Mouse (Mus musculus) limb, embryonic 14.5 days (tissue): ENCODE measurements around the gene Rbm6. TPM values are rescaled to one million over a fixed set of nuclear protein-coding genes. Genes with fewer than 3 reads are reported as not detected.
A peak's percentile ranks its signal among the peaks of the same experiment; 100 is the strongest.

Experiments
- ATAC-seq: fragments of 200-750 bp; cut with Nextera tagmentation; 2 replicates; pipeline ENCODE4 v1.8.0; 2017; ENCODE audit warnings: low read depth, moderate number of reproducible peaks, moderate TSS enrichment; ENCODE audit not compliant: low FRiP score
- DNase-seq: peaks from one replicate; pipeline ENCODE4 v3.0.0-alpha.2; 2015; ENCODE audit warnings: low spot score
- H3K27ac ChIP-seq: fragments of 300-500 bp; sonication (generic); replicated peaks from 2 replicates; pipeline ENCODE4 v1.5.1; 2014; ENCODE audit warnings: low read depth, mild to moderate bottlenecking, low read length, moderate library complexity, mixed read lengths
- H3K27me3 ChIP-seq: fragments of 300-500 bp; sonication (generic); 2 replicates; pipeline ENCODE4 v1.6.1; 2014; ENCODE audit warnings: low read length, mixed read lengths; ENCODE audit not compliant: control insufficient read depth, insufficient read depth
- H3K36me3 ChIP-seq: fragments of 300-500 bp; sonication (generic); 2 replicates; pipeline ENCODE4 v1.6.1; 2014; ENCODE audit warnings: mild to moderate bottlenecking, low read length, moderate library complexity, mixed read lengths; ENCODE audit not compliant: control insufficient read depth, insufficient read depth
- H3K4me1 ChIP-seq: fragments of 300-500 bp; sonication (generic); 2 replicates; pipeline ENCODE4 v1.6.1; 2014; ENCODE audit warnings: antibody characterized with exemption, low read length, mixed read lengths; ENCODE audit not compliant: control insufficient read depth, insufficient read depth
- H3K4me2 ChIP-seq: fragments of 300-500 bp; sonication (generic); replicated peaks from 2 replicates; pipeline ENCODE4 v1.6.1; 2014; ENCODE audit warnings: low read depth, mild to moderate bottlenecking, low read length, moderate library complexity; ENCODE audit not compliant: severe bottlenecking
- H3K4me3 ChIP-seq: fragments of 300-500 bp; sonication (generic); replicated peaks from 2 replicates; pipeline ENCODE4 v1.5.1; 2014; ENCODE audit warnings: low read length
- H3K9ac ChIP-seq: fragments of 300-500 bp; sonication (generic); 2 replicates; pipeline ENCODE4 v1.6.1; 2014; ENCODE audit warnings: mild to moderate bottlenecking, low read depth, low read length, moderate library complexity; ENCODE audit not compliant: severe bottlenecking
- H3K9me3 ChIP-seq: fragments of 300-500 bp; sonication (generic); 2 replicates; pipeline ENCODE4 v1.6.1; 2016; ENCODE audit warnings: low read length; ENCODE audit not compliant: control insufficient read depth
- POLR2A ChIP-seq: fragments of 200-500 bp; IDR thresholded peaks from 2 replicates; pipeline ENCODE4 v1.8.0; 2012; ENCODE audit warnings: inconsistent platforms, mild to moderate bottlenecking, moderate library complexity, borderline replicate concordance; ENCODE audit not compliant: insufficient read depth, insufficient read length; ENCODE audit errors: extremely low read depth
- WGBS: fragments of 180-500 bp; shearing (Covaris S2); extraction: QIAGEN DNeasy Blood & Tissue Kit; methylation state at CpG from one replicate; pipeline ENCODE4 v1.1.7; 2014; 5-methylcytosine and 5-hydroxymethylcytosine counted together
- polyA plus RNA-seq, 2 experiments: library from polyadenylated mRNA; depleted of rRNA in 1 of 2; stranded (reverse) in 1 of 2; unstranded in 1 of 2; fragments of >200 nt; fragmentation: Nextera tagmentation in 1 of 2; extraction: Ambion mirVana in 1 of 2; gene quantifications; 2 replicates each; pipeline versions ENCODE4 v1.2.1 to v1.2.3; 2012 to 2014

Rbm6 gene
- polyA plus RNA-seq, 2 experiments, result 56.1 to 68.2 TPM

DNA sequence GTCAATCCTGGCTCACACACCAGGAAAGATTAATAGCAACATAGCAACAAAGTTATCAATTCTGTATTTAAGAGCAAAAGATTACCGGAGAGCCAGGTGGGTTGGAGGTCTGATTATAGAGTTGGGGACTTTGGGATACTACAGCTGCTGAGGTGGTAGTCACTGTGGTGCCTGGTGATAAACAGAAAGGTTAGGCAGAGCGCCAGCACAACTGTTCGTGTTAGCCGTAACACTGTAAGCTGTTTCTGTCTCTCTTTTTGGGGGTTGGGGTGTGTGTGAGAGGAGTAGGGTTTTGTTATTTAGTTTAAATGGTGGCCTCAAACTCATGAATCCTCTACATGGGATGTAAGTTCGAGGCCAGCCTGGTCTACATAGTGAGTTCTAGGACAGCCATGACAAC is 122.7 kb downstream of the Rbm6 start:
- 88% methylated on average over 5 of the region's 5 CpGs for WGBS
- Histone ChIP-seq H3K36me3 (peaks cover 95% of the 10 kb centered on the region), H3K9me3 (0 out of 2 replicates have a peak, but pooled peaks cover 3% of the 10 kb centered on the region), H3K9ac (no peak overlapping the region), H3K27ac (no peak overlapping the region), H3K4me2 (no peak overlapping the region), H3K27me3 (no peaks in the 10 kb centered on the region), H3K4me1 (no peaks in the 10 kb centered on the region), H3K4me3 (no peak overlapping the region)
- ATAC-seq, result no peak
- no peak for TF ChIP-seq POLR2A
- DNase-seq, result no peak

GRCm38 (mm10) chr9:107748063-107748462 is 125.0 kb downstream of the Rbm6 start:
- no peaks in the 10 kb centered on the region for H3K4me1 ChIP-seq
- H3K9me3 ChIP-seq, result 0 out of 2 replicates have a peak, but pooled peaks cover 3% of the 10 kb centered on the region
- no peak overlapping the region for H3K9ac ChIP-seq
- no peak overlapping the region for H3K4me3 ChIP-seq
- ATAC-seq, result no peak
- H3K27me3 ChIP-seq, result no peaks in the 10 kb centered on the region
- WGBS, result 99% methylated on average over 3 of the region's 3 CpGs
- H3K36me3 ChIP-seq, result peaks cover 97% of the 10 kb centered on the region
- TF ChIP-seq POLR2A, result no peak
- no peak overlapping the region for H3K4me2 ChIP-seq
- no peak overlapping the region for H3K27ac ChIP-seq
- no peak for DNase-seq

DNA sequence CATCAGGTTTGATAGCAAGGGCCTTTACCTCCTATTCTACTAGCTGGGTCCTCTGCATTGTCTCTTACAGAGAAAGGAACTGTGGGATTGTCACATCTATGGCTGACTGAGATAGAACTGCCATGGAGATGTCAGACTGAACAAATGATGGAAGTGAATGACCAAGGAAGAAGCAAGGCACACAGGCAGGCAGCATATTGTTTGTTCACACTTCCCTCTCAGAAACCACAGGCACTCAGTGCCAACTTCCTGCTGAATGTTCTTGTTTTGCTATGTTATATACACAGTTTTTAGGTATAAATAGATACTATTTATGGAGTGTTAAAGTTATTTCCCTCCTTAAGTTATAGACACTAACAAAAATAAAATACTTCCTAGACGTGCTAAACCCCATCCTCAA is 125.7 kb downstream of the Rbm6 start:
- DNase-seq (no peak), ATAC-seq (no peak)
- 94% methylated on average over 1 of the region's 1 CpGs for WGBS
- H3K4me1 ChIP-seq, result no peaks in the 10 kb centered on the region
- H3K36me3 ChIP-seq, result peaks cover 98% of the 10 kb centered on the region
- H3K27ac ChIP-seq, result no peak overlapping the region
- 0 out of 2 replicates have a peak, but pooled peaks cover 3% of the 10 kb centered on the region for H3K9me3 ChIP-seq
- no peak overlapping the region for H3K4me2 ChIP-seq
- no peak for TF ChIP-seq POLR2A
- no peak overlapping the region for H3K4me3 ChIP-seq
- no peaks in the 10 kb centered on the region for H3K27me3 ChIP-seq
- no peak overlapping the region for H3K9ac ChIP-seq

DNA sequence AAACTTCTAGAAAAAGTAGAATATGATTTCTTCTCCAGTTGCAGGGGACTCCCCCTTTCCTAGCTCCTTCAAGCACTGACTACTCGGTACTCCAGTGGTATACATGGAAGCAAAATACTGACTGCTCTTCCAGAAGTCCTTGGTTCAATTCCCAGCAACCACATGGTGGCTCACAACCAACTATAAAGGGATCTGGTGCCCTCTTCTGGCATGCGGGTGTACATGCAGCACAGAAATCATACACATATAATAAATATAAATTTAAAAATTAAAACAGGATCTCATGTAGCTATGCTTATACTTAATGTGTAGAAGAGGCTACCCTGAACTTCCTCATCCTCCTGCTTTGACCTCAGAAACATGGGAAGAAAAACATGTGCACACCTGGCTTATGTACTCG is 126.4 kb downstream of the Rbm6 start:
- 95% methylated on average over 3 of the region's 3 CpGs for WGBS
- Histone ChIP-seq H3K4me2 (no peak overlapping the region), H3K36me3 (peaks cover 98% of the 10 kb centered on the region), H3K27me3 (no peaks in the 10 kb centered on the region), H3K27ac (no peak overlapping the region), H3K4me1 (no peaks in the 10 kb centered on the region), H3K9me3 (0 out of 2 replicates have a peak, but pooled peaks cover 3% of the 10 kb centered on the region), H3K4me3 (no peak overlapping the region), H3K9ac (no peak overlapping the region)
- ATAC-seq, result no peak
- TF ChIP-seq POLR2A, result no peak
- DNase-seq, result no peak

GRCm38 (mm10) chr9:107744061-107744460 is 129.0 kb downstream of the Rbm6 start:
- no peaks in the 10 kb centered on the region for H3K4me1 ChIP-seq
- TF ChIP-seq POLR2A, result no peak
- H3K9ac ChIP-seq, result no peak overlapping the region
- H3K4me3 ChIP-seq, result no peak overlapping the region
- no peak for DNase-seq
- H3K4me2 ChIP-seq, result no peak overlapping the region
- H3K36me3 ChIP-seq, result peaks cover 98% of the 10 kb centered on the region
- no peak for ATAC-seq
- H3K9me3 ChIP-seq, result 0 out of 2 replicates have a peak, but pooled peaks cover 3% of the 10 kb centered on the region
- no peak overlapping the region for H3K27ac ChIP-seq
- 95% methylated on average over 6 of the region's 6 CpGs for WGBS
- H3K27me3 ChIP-seq, result no peaks in the 10 kb centered on the region

DNA sequence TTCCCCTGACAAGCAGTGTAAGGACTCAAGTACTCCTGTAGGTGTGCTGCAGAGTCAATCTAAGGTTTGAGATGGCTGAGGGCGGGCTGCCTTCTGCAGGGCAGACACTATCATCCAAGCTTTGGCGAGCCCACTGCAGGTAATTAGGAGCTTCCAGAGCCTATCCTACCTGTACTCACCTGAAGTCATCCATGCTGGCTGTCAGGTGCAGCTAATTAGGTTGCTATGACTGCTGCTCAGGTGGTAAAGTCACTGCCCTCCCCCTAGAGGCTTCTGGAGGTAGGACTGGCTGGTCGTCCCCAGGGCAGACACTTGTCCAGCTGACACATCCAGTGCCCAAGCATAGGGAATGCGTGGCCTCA is 134.2 kb downstream of the Rbm6 start:
- Histone ChIP-seq H3K27ac (no peak overlapping the region), H3K9ac (no peak overlapping the region), H3K27me3 (no peaks in the 10 kb centered on the region), H3K4me2 (no peak overlapping the region), H3K36me3 (peaks cover 60% of the 10 kb centered on the region), H3K4me1 (peaks cover 29% of the 10 kb centered on the region), H3K9me3 (no peaks in the 10 kb centered on the region), H3K4me3 (no peak overlapping the region)
- ATAC-seq, result peak; percentile 27; the same call in 1 of the 2 replicates
- whole genome bisulfite sequencing, result 43% methylated on average over 4 of the region's 4 CpGs
- no peak for TF ChIP-seq POLR2A
- peak; percentile 55 for DNase-seq
